ENCODE assay signal across 20 mouse cellular contexts in the genomic region with DNA sequence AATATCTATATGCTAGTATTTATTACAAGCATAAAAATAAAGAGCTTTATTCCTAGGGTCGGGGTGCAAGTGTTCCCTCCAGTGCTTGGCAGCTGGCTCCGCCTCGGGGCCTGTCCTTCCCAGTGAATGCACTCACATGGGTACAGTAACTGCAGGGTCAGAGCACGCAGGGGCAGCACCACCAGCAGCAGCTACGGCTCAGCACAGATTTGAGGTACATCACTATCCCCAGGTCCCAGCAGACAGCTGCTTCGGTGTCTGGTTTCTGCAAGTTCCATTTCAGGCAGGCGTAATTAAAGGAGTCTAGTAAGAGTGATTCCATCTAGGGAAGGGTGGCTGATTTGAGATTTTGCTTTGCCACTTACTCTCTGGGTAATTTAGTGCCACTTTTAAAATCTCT. TPM values are rescaled to one million over a fixed set of nuclear protein-coding genes. Genes with fewer than 3 reads are reported as not detected.
DNase-seq lines count a peak whose midpoint lies in the region; ATAC-seq and TF ChIP-seq lines count a peak whose summit lies in the region.
"Had no signal": no experiment of that assay in that cellular context is flagged by ENCODE, and none has a peak within 500 bp of the region (broad histone marks: within the 10 kb centered on the region; RNA-seq: fewer than 3 reads in every experiment).

No protein-coding gene starts in this region.

- WGBS in heart, embryonic 16.5 days = 46% methylated on average over 7 of the region's 7 CpGs
- WGBS in neural tube, embryonic 13.5 days = 60% methylated on average over 7 of the region's 7 CpGs

- H3K9me3 ChIP-seq in heart, embryonic 16.5 days (replicated peaks; ENCODE audit: control insufficient read depth, low read length) = no peaks in the 10 kb centered on the region
- H3K9me3 ChIP-seq in neural tube, embryonic 13.5 days = peaks cover 2% of the 10 kb centered on the region; the same call in 1 of the 2 replicates
- H3K9me3 ChIP-seq: intestine, embryonic 15.5 days; lung, embryonic 15.5 days had no signal

- H3K36me3 ChIP-seq in heart, embryonic 16.5 days (ENCODE audit: control insufficient read depth, insufficient read depth) = peaks cover 5% of the 10 kb centered on the region; the same call in 1 of the 2 replicates
- peaks cover 89% of the 10 kb centered on the region for H3K36me3 ChIP-seq in neural tube, embryonic 13.5 days
- H3K36me3 ChIP-seq: intestine, embryonic 15.5 days; liver, embryonic 12.5 days had no signal

- 0 out of 2 replicates have a peak, but pooled peaks have one; percentile 16 for ATAC-seq in heart, embryonic 16.5 days (replicated peaks; ENCODE audit: extremely low read depth, insufficient read depth, low FRiP score)
- no peak for ATAC-seq in neural tube, embryonic 13.5 days (ENCODE audit: low read depth)
- ATAC-seq: intestine, embryonic 15.5 days; liver, embryonic 12.5 days had no signal

- H3K9ac ChIP-seq in heart, embryonic 16.5 days (ENCODE audit: low read length) = peak overlapping the region; percentile 26
- H3K9ac ChIP-seq in neural tube, embryonic 13.5 days = no peak overlapping the region
- H3K9ac ChIP-seq: intestine, embryonic 15.5 days; liver, embryonic 12.5 days; lung, embryonic 15.5 days; neural tube, embryonic 12.5 days had no signal

- intact Hi-C loops in gastrocnemius, adult 2 months (cut with DNase I) = no loop called here

- TF ChIP-seq CTCF in gastrocnemius, adult 2 months (IDR thresholded peaks at IDR 0.05) = no peak

- H3K4me1 ChIP-seq in heart, embryonic 16.5 days (ENCODE audit: control insufficient read depth, insufficient read depth, low read length) = peaks cover 12% of the 10 kb centered on the region
- peaks cover 33% of the 10 kb centered on the region for H3K4me1 ChIP-seq in neural tube, embryonic 13.5 days (replicated peaks)
- H3K4me1 ChIP-seq: forebrain, embryonic 10.5 days; intestine, embryonic 15.5 days; lung, embryonic 15.5 days had no signal

- H3K27ac ChIP-seq in gastrocnemius, adult 2 months = peak overlapping the region; percentile 94
- H3K27ac ChIP-seq in heart, embryonic 16.5 days (ENCODE audit: low read length) = peak overlapping the region; percentile 96
- H3K27ac ChIP-seq in neural tube, embryonic 13.5 days (replicated peaks) = peak overlapping the region; percentile 29; the same call in 1 of the 2 replicates
- H3K27ac ChIP-seq: forebrain, embryonic 10.5 days; intestine, embryonic 15.5 days; left cerebral cortex, adult 2 months; liver, embryonic 12.5 days; lung, embryonic 15.5 days; neural tube, embryonic 12.5 days had no signal

- no peak overlapping the region for H3K4me2 ChIP-seq in heart, embryonic 16.5 days (ENCODE audit: low read depth, low read length)
- no peak overlapping the region for H3K4me2 ChIP-seq in neural tube, embryonic 13.5 days
- H3K4me2 ChIP-seq: hindbrain, embryonic 12.5 days; intestine, embryonic 15.5 days; liver, embryonic 12.5 days; lung, embryonic 15.5 days; neural tube, embryonic 12.5 days had no signal

- H3K27me3 ChIP-seq in heart, embryonic 16.5 days (ENCODE audit: control insufficient read depth, insufficient read depth, low read length) = no peaks in the 10 kb centered on the region
- no peaks in the 10 kb centered on the region for H3K27me3 ChIP-seq in neural tube, embryonic 13.5 days
- H3K27me3 ChIP-seq: hindbrain, embryonic 12.5 days; intestine, embryonic 15.5 days; lung, embryonic 15.5 days; neural tube, embryonic 12.5 days had no signal

- peak overlapping the region; percentile 38 for H3K4me3 ChIP-seq in gastrocnemius, adult 2 months
- H3K4me3 ChIP-seq in heart, embryonic 16.5 days (ENCODE audit: low read length) = no peak overlapping the region
- no peak overlapping the region for H3K4me3 ChIP-seq in neural tube, embryonic 13.5 days
- H3K4me3 ChIP-seq: forebrain, embryonic 10.5 days; hindbrain, embryonic 12.5 days; intestine, embryonic 15.5 days; left cerebral cortex, adult 2 months; liver, embryonic 12.5 days; lung, embryonic 15.5 days; neural tube, embryonic 12.5 days had no signal

- DNase-seq in gastrocnemius, adult 2 months = peak; percentile 70
- no peak for DNase-seq in gastrocnemius, postnatal 25 days
- DNase-seq in heart, adult 18-20 months = no peak
- no peak for DNase-seq in neural tube, embryonic 10.5 days (ENCODE audit: extremely low spot score, low spot score)
- DNase-seq in urinary bladder, postnatal 25 days (ENCODE audit: low spot score) = no peak
- DNase-seq: cerebellum, postnatal 14 days; kidney, adult 9 months; kidney, postnatal 4 days; layer of hippocampus, adult 9-11 months; left cerebral cortex, postnatal 4 days; thymus, postnatal 25 days had no signal

RNA-seq across cellular contexts. Expression of gene Podxl2, which starts 16.5 kb away (rescaled TPM):
- total RNA-seq in gastrocnemius, adult 2 months (2021) = 10 to 100 TPM; 48.5 to 55.1 TPM
- 10 to 100 TPM; 49.4 to 53.0 TPM for total RNA-seq in gastrocnemius, postnatal 25 days (2021)
- 43.7 and 45.0 TPM in 2 replicates for polyA plus RNA-seq in heart, embryonic 16.5 days (2015; fragmentation: Nextera tagmentation; extraction: Ambion mirVana)
- total RNA-seq in heart, adult 18-20 months (2021) = 10 to 100 TPM; 15.0 to 18.8 TPM
- polyA plus RNA-seq in neural tube, embryonic 13.5 days (2015; fragmentation: Nextera tagmentation; extraction: Ambion mirVana) = 548 and 565 TPM in 2 replicates

RNA-seq across cellular contexts. Expression of gene Abtb1, which starts 16.6 kb away (rescaled TPM):
- total RNA-seq in gastrocnemius, adult 2 months (2021) = 10 to 100 TPM; 16.9 to 22.7 TPM
- 10 to 100 TPM; 14.4 to 17.3 TPM for total RNA-seq in gastrocnemius, postnatal 25 days (2021)
- 28.3 and 31.6 TPM in 2 replicates for polyA plus RNA-seq in heart, embryonic 16.5 days (2015; fragmentation: Nextera tagmentation; extraction: Ambion mirVana)
- 10 to 100 TPM; 22.0 to 25.3 TPM for total RNA-seq in heart, adult 18-20 months (2021)
- polyA plus RNA-seq in neural tube, embryonic 13.5 days (2015; fragmentation: Nextera tagmentation; extraction: Ambion mirVana) = 43.1 and 43.4 TPM in 2 replicates

RNA-seq across cellular contexts. Expression of gene Mcm2, which starts 40.2 kb away (rescaled TPM):
- 1 to 10 TPM; 6.6 to 7.5 TPM for total RNA-seq in gastrocnemius, adult 2 months (2021)
- total RNA-seq in gastrocnemius, postnatal 25 days (2021) = 1 to 10 TPM; 4.6 to 6.5 TPM
- polyA plus RNA-seq in heart, embryonic 16.5 days (2015; fragmentation: Nextera tagmentation; extraction: Ambion mirVana) = 88.3 and 94.7 TPM in 2 replicates
- total RNA-seq in heart, adult 18-20 months (2021) = 1 to 10 TPM; 4.7 to 5.6 TPM
- polyA plus RNA-seq in neural tube, embryonic 13.5 days (2015; fragmentation: Nextera tagmentation; extraction: Ambion mirVana) = 33.5 and 40.5 TPM in 2 replicates

RNA-seq across cellular contexts. Expression of gene Tpra1, which starts 43.7 kb away (rescaled TPM):
- total RNA-seq in gastrocnemius, adult 2 months (2021) = 10 to 100 TPM; 25.5 to 26.1 TPM
- 10 to 100 TPM; 23.4 to 46.4 TPM for total RNA-seq in gastrocnemius, postnatal 25 days (2021)
- polyA plus RNA-seq in heart, embryonic 16.5 days (2015; fragmentation: Nextera tagmentation; extraction: Ambion mirVana) = 54.9 and 58.0 TPM in 2 replicates
- 10 to 100 TPM; 35.0 to 37.1 TPM for total RNA-seq in heart, adult 18-20 months (2021)
- 75.6 and 76.1 TPM in 2 replicates for polyA plus RNA-seq in neural tube, embryonic 13.5 days (2015; fragmentation: Nextera tagmentation; extraction: Ambion mirVana)

Comparison
In these comparisons a context has a peak if more than half of its experiments do, and no peak if none do; other contexts are left out.
1. H3K27ac ChIP-seq: peak in every context shown above with its lines; median percentile 96 in heart, embryonic 16.5 days; 94 in gastrocnemius, adult 2 months; 29 in neural tube, embryonic 13.5 days.